Mouse (Mus musculus) adrenal gland, postnatal 10 days (tissue): ENCODE data around the gene Serhl. TPM values are rescaled to one million over a fixed set of nuclear protein-coding genes. Genes with fewer than 3 reads are reported as not detected.
"Not testable (repeated sequence)": the region's sequence is repeated elsewhere in the genome, so short reads cannot be mapped to it uniquely, and the experiment has no call there.

Experiments used
- DNase-seq: peaks from one replicate; pipeline ENCODE4 v3.0.0; 2021; ENCODE audit warnings: mixed read lengths
- total RNA-seq, 2 experiments: library from RNA; stranded (reverse); gene quantifications; 2 replicates each; pipeline ENCODE4 v1.2.3; 2021

Serhl gene
- total RNA-seq, 2 experiments from 2014 or later = 71.2 to 89.2 TPM

GRCm38 (mm10) chr15:83126582-83126981 lies 37.3 kb downstream of the Serhl start:
- DNase-seq = no peak

- DNase-seq = not testable (repeated sequence)
Observed at GRCm38 (mm10) chr15:83127037-83127436, 37.7 kb downstream of the Serhl start.

- no peak for DNase-seq
Observed at GRCm38 (mm10) chr15:83129530-83130231, 40.4 kb downstream of the Serhl start.

- DNase-seq = no peak
Observed at GRCm38 (mm10) chr15:83134671-83135070, 45.4 kb downstream of the Serhl start.

- DNase-seq = no peak
Observed at GRCm38 (mm10) chr15:83135654-83136053, 46.3 kb downstream of the Serhl start.

- DNase-seq = no peak
Observed at GRCm38 (mm10) chr15:83142861-83143260, 53.6 kb downstream of the Serhl start.

- no peak for DNase-seq
Observed at GRCm38 (mm10) chr15:83145541-83145940, 56.2 kb downstream of the Serhl start.

- DNase-seq = peak; percentile 44
Observed at GRCm38 (mm10) chr15:83148395-83148794, 59.1 kb downstream of the Serhl start.

GRCm38 (mm10) chr15:83148801-83149195 lies 59.5 kb downstream of the Serhl start:
- DNase-seq = peak; percentile 84

- peak; percentile 98 for DNase-seq
Observed at GRCm38 (mm10) chr15:83149196-83150072, 60.1 kb downstream of the Serhl start, which contains the start of gene Poldip3. TSS of gene Poldip3 (minus strand) at chr15:83149384.

GRCm38 (mm10) chr15:83150073-83150442 lies 60.8 kb downstream of the Serhl start:
- DNase-seq = no peak

GRCm38 (mm10) chr15:83150694-83151093 lies 61.4 kb downstream of the Serhl start:
- DNase-seq = no peak

GRCm38 (mm10) chr15:83154309-83154708 lies 65.0 kb downstream of the Serhl start:
- no peak for DNase-seq

GRCm38 (mm10) chr15:83155672-83156419 lies 66.5 kb downstream of the Serhl start:
- DNase-seq = peak; percentile 47

GRCm38 (mm10) chr15:83156929-83157666 lies 67.8 kb downstream of the Serhl start:
- DNase-seq = peak; percentile 77

GRCm38 (mm10) chr15:83157667-83158064 lies 68.4 kb downstream of the Serhl start:
- no peak for DNase-seq

- peak; percentile 51 for DNase-seq
Observed at GRCm38 (mm10) chr15:83158587-83159160, 69.4 kb downstream of the Serhl start.

- DNase-seq = no peak
Observed at GRCm38 (mm10) chr15:83159823-83160222, 70.5 kb downstream of the Serhl start.

- no peak for DNase-seq
Observed at GRCm38 (mm10) chr15:83160561-83160960, 71.3 kb downstream of the Serhl start.

- DNase-seq = no peak
Observed at GRCm38 (mm10) chr15:83161062-83161748, 71.9 kb downstream of the Serhl start.

- no peak for DNase-seq
Observed at GRCm38 (mm10) chr15:83162001-83162400, 72.7 kb downstream of the Serhl start.
